Mouse (Mus musculus): ENCODE results near the gene Pik3r6. TPM values are rescaled to one million over a fixed set of nuclear protein-coding genes. Genes with fewer than 3 reads are reported as not detected.

The Pik3r6 gene
- total and polyA plus RNA-seq, 3 experiments = 0.42 to 1.5 TPM; not detected in 1

- peak; percentile 22; the same call in 1 of the 2 replicates for TF ChIP-seq BHLHE40 (IDR thresholded peaks at IDR 0.05; ENCODE audit: borderline replicate concordance, low read depth, low read length)
- TF ChIP-seq SIN3A (IDR thresholded peaks at IDR 0.05; ENCODE audit: low read length) = 0 out of 2 replicates have a peak, but pooled peaks have one; percentile 29
- 0 out of 2 replicates have a peak, but pooled peaks have one; percentile 22 for TF ChIP-seq ZNF384 (IDR thresholded peaks at IDR 0.05; ENCODE audit: low read depth, low read length)
- no peak for TF ChIP-seq CHD2 (IDR thresholded peaks at IDR 0.05; ENCODE audit: low read length)
- TF ChIP-seq ZC3H11A (IDR thresholded peaks at IDR 0.05; ENCODE audit: low read depth, low read length) = peak; percentile 79
- TF ChIP-seq ELF1 (IDR thresholded peaks at IDR 0.05; ENCODE audit: low read depth, low read length) = 0 out of 2 replicates have a peak, but pooled peaks have one; percentile 27
- no peak for TF ChIP-seq GABPA (IDR thresholded peaks at IDR 0.05; ENCODE audit: low read depth, low read length)
- no peak for TF ChIP-seq ZMIZ1 (IDR thresholded peaks at IDR 0.05; ENCODE audit: low read depth, low read length)
- TF ChIP-seq HCFC1 (IDR thresholded peaks at IDR 0.05; ENCODE audit: low read depth, low read length) = no peak
Measured at GRCm38 (mm10) chr11:68566447-68567059, 63.7 kb downstream of the Pik3r6 start (continued).

- Histone ChIP-seq H3K4me1 (ENCODE audit: control insufficient read depth in 1 of 2, insufficient read depth in 2 of 2, low read length in 2 of 2) (no peaks in the 10 kb centered on the region), H3K79me2 (ENCODE audit: control insufficient read depth, insufficient read depth, low read length, poor library complexity) (no peaks in the 10 kb centered on the region), H3K4me3 (ENCODE audit: control insufficient read depth in 1 of 2, insufficient read depth in 1 of 2, low read depth in 2 of 2, low read length in 2 of 2) (no peak overlapping the region), H3K9ac (ENCODE audit: control insufficient read depth, low read depth, low read length, poor library complexity, severe bottlenecking) (no peak overlapping the region), H3K27me3 (ENCODE audit: control insufficient read depth in 1 of 2, insufficient read depth in 2 of 2, low read length in 2 of 2) (peaks cover 1 to 17% of the 10 kb centered on the region in 2 experiments; a peak in 3 of 4 replicates), H3K9me3 (replicated peaks; ENCODE audit: insufficient read depth, low read length) (no peaks in the 10 kb centered on the region), H3K36me3 (ENCODE audit: control insufficient read depth in 1 of 2, insufficient read depth in 2 of 2, low read length in 2 of 2) (no peaks in the 10 kb centered on the region), H3K27ac (ENCODE audit: control insufficient read depth, low read depth, low read length) (no peak overlapping the region)
- no peak for TF ChIP-seq E2F4 (IDR thresholded peaks at IDR 0.05; ENCODE audit: borderline replicate concordance, low read depth, low read length)
- no peak for TF ChIP-seq TBP (IDR thresholded peaks at IDR 0.05; ENCODE audit: low read depth, low read length)
- no peak for TF ChIP-seq ZNF384 (IDR thresholded peaks at IDR 0.05; ENCODE audit: low read depth, low read length)
- TF ChIP-seq NRF1 (IDR thresholded peaks at IDR 0.05; ENCODE audit: insufficient read depth, low read depth, low read length, poor library complexity, severe bottlenecking) = no peak
- no peak for TF ChIP-seq POLR2A (IDR thresholded peaks at IDR 0.05; ENCODE audit: control insufficient read depth in 1 of 2, insufficient read depth in 1 of 2, low read depth in 1 of 2, low read length in 2 of 2, poor library complexity in 1 of 2)
- TF ChIP-seq MXI1 (IDR thresholded peaks at IDR 0.05; ENCODE audit: low read depth, low read length) = no peak
- no peak for DNase-seq (ENCODE audit: low read depth, low spot score)
Measured at GRCm38 (mm10) chr11:68570861-68571260, 68.0 kb downstream of the Pik3r6 start.

- H3K4me1 ChIP-seq (ENCODE audit: control insufficient read depth in 1 of 2, insufficient read depth in 2 of 2, low read length in 2 of 2) = no peaks in the 10 kb centered on the region
- no peaks in the 10 kb centered on the region for H3K9me3 ChIP-seq (replicated peaks; ENCODE audit: insufficient read depth, low read length)
- TF ChIP-seq E2F4 (IDR thresholded peaks at IDR 0.05; ENCODE audit: borderline replicate concordance, low read depth, low read length) (no peak), MXI1 (IDR thresholded peaks at IDR 0.05; ENCODE audit: low read depth, low read length) (no peak), MAX (IDR thresholded peaks at IDR 0.05; ENCODE audit: low read length) (no peak), CHD1 (IDR thresholded peaks at IDR 0.05; ENCODE audit: low read depth, low read length) (no peak), BHLHE40 (IDR thresholded peaks at IDR 0.05; ENCODE audit: borderline replicate concordance, low read depth, low read length) (no peak)
- no peaks in the 10 kb centered on the region for H3K36me3 ChIP-seq (ENCODE audit: control insufficient read depth in 1 of 2, insufficient read depth in 2 of 2, low read length in 2 of 2)
- no peak overlapping the region for H3K9ac ChIP-seq (ENCODE audit: control insufficient read depth, low read depth, low read length, poor library complexity, severe bottlenecking)
- no peaks in the 10 kb centered on the region for H3K79me2 ChIP-seq (ENCODE audit: control insufficient read depth, insufficient read depth, low read length, poor library complexity)
- H3K27me3 ChIP-seq (ENCODE audit: control insufficient read depth in 1 of 2, insufficient read depth in 2 of 2, low read length in 2 of 2) = peaks cover 19 to 33% of the 10 kb centered on the region in 2 experiments
- no peak overlapping the region for H3K4me3 ChIP-seq (ENCODE audit: control insufficient read depth in 1 of 2, insufficient read depth in 1 of 2, low read depth in 2 of 2, low read length in 2 of 2)
- DNase-seq (ENCODE audit: low read depth, low spot score) = no peak
- no peak overlapping the region for H3K27ac ChIP-seq (ENCODE audit: control insufficient read depth, low read depth, low read length)
Measured at GRCm38 (mm10) chr11:68577076-68577475, 74.3 kb downstream of the Pik3r6 start.
